Mouse (Mus musculus): ENCODE data around the gene Car5a.

DNA sequence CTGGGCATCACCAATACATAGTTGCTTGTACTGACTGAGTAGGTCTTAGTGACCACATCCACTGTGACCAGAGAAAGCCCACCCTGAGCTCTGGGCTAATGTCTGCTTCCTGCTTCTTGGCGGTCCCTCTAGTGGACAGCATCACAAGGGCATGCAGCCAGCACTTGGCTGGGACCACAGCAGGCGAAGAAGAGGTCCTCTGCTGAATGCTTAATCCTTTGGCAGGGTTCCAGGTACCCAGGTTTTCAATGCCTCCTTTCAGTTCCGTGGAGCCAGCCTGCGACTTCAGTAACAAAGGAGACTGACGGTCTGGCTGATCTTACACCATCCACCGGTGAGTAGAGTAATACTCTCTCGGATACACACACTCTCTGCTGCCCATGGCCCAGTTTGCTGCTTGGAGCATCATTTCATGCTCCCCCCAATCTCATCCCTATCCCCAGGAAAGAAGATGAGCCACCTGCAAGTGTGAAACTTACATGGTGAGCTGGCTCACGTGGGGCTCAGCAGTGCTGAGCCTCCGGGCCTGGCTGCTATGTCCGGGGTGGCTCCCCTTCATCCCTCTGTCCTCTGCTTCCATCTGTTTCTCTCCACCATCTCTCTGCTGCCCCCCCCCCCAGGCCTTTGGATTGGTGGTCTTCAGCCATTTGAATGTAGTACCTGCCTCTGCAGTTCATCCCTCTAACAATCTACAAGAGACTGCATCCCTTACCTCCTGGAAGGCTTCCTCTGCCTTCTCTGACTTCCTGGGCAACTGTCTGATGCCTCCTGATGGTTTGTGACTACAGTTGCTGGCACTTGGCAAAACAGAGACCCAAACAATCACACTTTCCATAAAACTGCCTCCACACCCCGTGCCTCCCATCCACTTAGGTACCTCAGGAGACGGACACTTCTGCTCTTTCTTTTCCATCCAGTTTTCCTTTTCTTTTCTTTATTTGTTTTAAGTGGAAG is 9.1 kb downstream of the Car5a start:
- TF ChIP-seq POLR2A (IDR thresholded peaks at IDR 0.05; ENCODE audit: control insufficient read depth, extremely low read depth, insufficient read depth, low read length, poor library complexity) (no peak), CTCF (IDR thresholded peaks at IDR 0.05; ENCODE audit: borderline replicate concordance, control insufficient read depth, extremely low read depth, insufficient read depth, low read length, poor library complexity) (no peak)
